Mouse (Mus musculus) A20 (cell line): ENCODE measurements around the gene Per3.

Experiments
- DNase-seq: peaks from one replicate; pipeline ENCODE4 v3.0.0-alpha.2; 2011; ENCODE audit warnings: low read depth, low spot score

Per3 gene

GRCm38 (mm10) chr4:150958536-150958935 is 85.9 kb downstream of the Per3 start:
- no peak for DNase-seq

DNA sequence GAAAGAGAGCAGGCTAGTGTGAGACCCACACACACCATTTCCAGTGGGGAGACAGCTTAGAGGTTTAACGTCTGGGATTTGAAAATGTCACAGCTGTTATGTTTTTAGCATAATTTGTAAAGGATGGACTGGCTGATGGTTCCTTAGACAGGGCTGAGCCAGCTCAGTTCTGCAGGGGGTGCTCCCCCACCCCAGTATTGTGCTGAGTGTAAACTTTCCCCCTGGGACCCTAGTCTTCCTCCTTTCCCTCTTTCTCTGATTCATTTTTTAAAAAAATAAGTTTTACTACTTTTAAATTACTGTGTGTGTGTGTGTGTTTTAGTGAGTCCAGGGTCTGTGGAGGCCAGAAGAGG is 87.4 kb downstream of the Per3 start:
- DNase-seq = no peak

DNA sequence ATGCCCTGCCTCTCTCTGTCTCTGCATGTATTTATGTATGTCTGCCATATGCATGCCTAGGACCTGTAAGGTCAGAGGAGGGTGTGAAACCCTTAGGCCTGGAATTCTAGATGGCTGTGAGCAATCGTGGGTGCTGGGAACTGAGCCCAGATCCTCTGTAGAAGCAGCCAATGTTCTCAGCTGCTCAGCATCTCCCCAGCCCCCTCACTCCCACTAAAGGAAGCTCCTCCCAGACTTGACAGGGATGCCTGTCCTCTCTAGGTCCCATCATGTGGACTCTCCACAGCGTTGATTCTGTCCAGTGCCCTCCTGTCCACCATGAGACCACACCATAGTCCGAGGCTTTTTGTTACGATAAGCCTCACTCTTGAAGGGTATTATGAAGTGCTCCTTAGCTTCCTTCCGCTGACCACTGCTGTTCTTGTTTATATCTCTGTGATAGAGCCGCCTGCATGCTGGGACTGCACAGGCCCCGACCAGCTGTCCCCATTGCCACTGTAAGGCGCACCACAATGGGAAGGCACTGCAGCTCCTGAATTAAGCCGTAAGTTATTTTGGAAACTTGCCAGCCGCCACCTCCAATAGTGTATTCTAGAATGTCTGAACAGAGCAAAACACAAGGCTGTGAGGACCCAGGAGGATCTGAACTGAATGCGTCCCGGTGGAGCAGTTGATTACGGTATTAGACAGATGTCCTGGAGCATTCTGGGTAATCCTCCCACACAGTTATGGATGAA is 87.9 kb downstream of the Per3 start:
- DNase-seq = no peak
